ENCODE assay signal across 9 mouse cellular contexts in the genomic region with DNA sequence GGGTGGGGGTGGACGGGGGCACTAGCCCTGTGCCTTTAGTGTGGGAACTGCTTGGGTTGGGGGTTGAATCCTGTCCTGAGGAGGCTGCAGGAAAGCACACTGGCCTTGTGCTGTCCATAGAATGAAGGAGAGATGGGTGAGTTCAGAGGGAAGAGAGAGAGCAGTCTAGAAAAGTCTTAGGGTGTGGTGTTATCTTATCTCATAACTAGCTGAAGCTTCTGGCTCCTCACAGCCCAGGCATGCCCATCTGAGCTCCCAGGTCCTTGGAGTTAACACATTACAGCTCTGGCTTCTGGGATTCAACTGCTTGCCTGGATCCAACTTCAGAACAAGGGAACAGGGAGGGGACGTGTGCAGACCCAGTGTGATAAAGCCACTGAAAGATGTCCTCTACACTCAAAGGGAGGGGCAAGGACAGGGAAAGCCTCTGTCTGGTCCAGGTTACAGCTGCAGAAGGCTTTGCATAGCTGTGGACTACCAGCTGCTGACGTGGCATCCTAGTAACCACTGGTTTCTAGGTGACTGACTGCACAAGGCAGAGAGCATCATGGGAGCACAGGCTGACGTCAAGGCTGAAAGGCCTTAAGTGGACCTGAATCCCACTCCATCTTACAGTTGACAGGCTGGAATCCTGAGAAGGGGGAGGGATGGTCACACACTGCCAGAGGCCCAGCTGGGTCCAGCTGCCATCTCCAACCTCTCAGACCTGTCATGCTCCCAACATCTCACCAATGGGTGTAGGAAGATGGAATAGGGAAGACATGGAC. TPM values are rescaled to one million over a fixed set of nuclear protein-coding genes. Genes with fewer than 3 reads are reported as not detected.
DNase-seq lines count a peak whose midpoint lies in the region; ATAC-seq lines count a peak whose summit lies in the region.
"Had no signal": no experiment of that assay in that cellular context is flagged by ENCODE, and none has a peak within 500 bp of the region (broad histone marks: within the 10 kb centered on the region; RNA-seq: fewer than 3 reads in every experiment).

No protein-coding gene starts in this region.

- H3K9me3 ChIP-seq in heart, embryonic 12.5 days (replicated peaks) = no peaks in the 10 kb centered on the region
- H3K9me3 ChIP-seq in kidney, embryonic 16.5 days (ENCODE audit: low read length) = no peaks in the 10 kb centered on the region
- no peaks in the 10 kb centered on the region for H3K9me3 ChIP-seq in neural tube, embryonic 12.5 days

- DNase-seq in adrenal gland, adult 2 months = peak; percentile 50
- no peak for DNase-seq in adrenal gland, adult 18-20 months (ENCODE audit: low spot score in 2 of 2)
- DNase-seq in c-Kit-positive CD71-positive TER-119-positive erythroid progenitor cells, embryonic 14.5 days (ENCODE audit: low spot score) = no peak
- DNase-seq in adipocyte (ENCODE audit: low spot score) = no peak
- no peak for DNase-seq in spleen, postnatal 10 days (ENCODE audit: low spot score in 2 of 2)

- 19% methylated on average over 4 of the region's 4 CpGs for WGBS in heart, embryonic 12.5 days
- WGBS in kidney, embryonic 16.5 days = 52% methylated on average over 4 of the region's 4 CpGs
- WGBS in neural tube, embryonic 12.5 days = 39% methylated on average over 4 of the region's 4 CpGs

- peak overlapping the region; percentile 86 for H3K27ac ChIP-seq in heart, embryonic 12.5 days (ENCODE audit: poor library complexity, severe bottlenecking)
- H3K27ac ChIP-seq in kidney, embryonic 16.5 days (ENCODE audit: low read length) = no peak overlapping the region
- H3K27ac ChIP-seq in neural tube, embryonic 12.5 days = no peak overlapping the region
- H3K27ac ChIP-seq: macrophage had no signal

- H3K4me1 ChIP-seq in heart, embryonic 12.5 days (replicated peaks) = peaks cover 41% of the 10 kb centered on the region
- H3K4me1 ChIP-seq in kidney, embryonic 16.5 days (ENCODE audit: insufficient read depth, low read length) = peaks cover 19% of the 10 kb centered on the region
- H3K4me1 ChIP-seq in neural tube, embryonic 12.5 days = peaks cover 18% of the 10 kb centered on the region; the same call in 1 of the 2 replicates

- peak overlapping the region; percentile 80 for H3K9ac ChIP-seq in heart, embryonic 12.5 days
- no peak overlapping the region for H3K9ac ChIP-seq in kidney, embryonic 16.5 days (replicated peaks; ENCODE audit: low read length)
- no peak overlapping the region for H3K9ac ChIP-seq in neural tube, embryonic 12.5 days

- H3K4me3 ChIP-seq in heart, embryonic 12.5 days = peak overlapping the region; percentile 72
- no peak overlapping the region for H3K4me3 ChIP-seq in kidney, embryonic 16.5 days (ENCODE audit: low read length)
- no peak overlapping the region for H3K4me3 ChIP-seq in neural tube, embryonic 12.5 days

- H3K36me3 ChIP-seq in heart, embryonic 12.5 days = peaks cover 27% of the 10 kb centered on the region
- 0 out of 2 replicates have a peak, but pooled peaks cover 5% of the 10 kb centered on the region for H3K36me3 ChIP-seq in kidney, embryonic 16.5 days (ENCODE audit: insufficient read depth, low read length)
- no peaks in the 10 kb centered on the region; the same call in 1 of the 2 replicates for H3K36me3 ChIP-seq in neural tube, embryonic 12.5 days

- peak overlapping the region; percentile 87 for H3K4me2 ChIP-seq in heart, embryonic 12.5 days
- 0 out of 2 replicates have a peak overlapping the region, but pooled peaks have one; percentile 17 for H3K4me2 ChIP-seq in kidney, embryonic 16.5 days (replicated peaks; ENCODE audit: low read depth, low read length)
- peak overlapping the region; percentile 84 for H3K4me2 ChIP-seq in neural tube, embryonic 12.5 days (replicated peaks)

- ATAC-seq in heart, embryonic 12.5 days (ENCODE audit: insufficient number of reproducible peaks, low FRiP score) = peak; percentile 53
- ATAC-seq in kidney, embryonic 16.5 days (ENCODE audit: low FRiP score, low TSS enrichment) = peak; percentile 55; the same call in 1 of the 2 replicates
- no peak for ATAC-seq in neural tube, embryonic 12.5 days (ENCODE audit: low FRiP score, low read depth)

- no peaks in the 10 kb centered on the region for H3K27me3 ChIP-seq in heart, embryonic 12.5 days (replicated peaks)
- no peaks in the 10 kb centered on the region for H3K27me3 ChIP-seq in kidney, embryonic 16.5 days (ENCODE audit: insufficient read depth, low read length)
- H3K27me3 ChIP-seq in neural tube, embryonic 12.5 days (replicated peaks) = no peaks in the 10 kb centered on the region

RNA-seq across cellular contexts. Expression of gene Gpx3, which starts 1.9 kb away (rescaled TPM):
- 100 to 1,000 TPM; 580 to 729 TPM for total RNA-seq in adrenal gland, adult 2 months (2021)
- 256 and 331 TPM in 2 replicates for polyA plus RNA-seq in adrenal gland, adult 2 months (2012; rRNA removed)
- total RNA-seq in adrenal gland, adult 18-20 months (2021) = 100 to 1,000 TPM; 218 to 375 TPM
- polyA plus RNA-seq in heart, embryonic 12.5 days (2016; fragmentation: Nextera tagmentation; extraction: Ambion mirVana) = 1,404 and 1,433 TPM in 2 replicates
- 262 and 297 TPM in 2 replicates for polyA plus RNA-seq in kidney, embryonic 16.5 days (2015; fragmentation: Nextera tagmentation; extraction: Ambion mirVana)
- polyA plus RNA-seq in neural tube, embryonic 12.5 days (2016; fragmentation: Nextera tagmentation; extraction: Ambion mirVana) = 76.7 and 80.3 TPM in 2 replicates

RNA-seq across cellular contexts. Expression of gene Hint1, which starts 37.9 kb away (rescaled TPM):
- total RNA-seq in adrenal gland, adult 2 months (2021) = 100 to 1,000 TPM; 339 to 391 TPM
- polyA plus RNA-seq in adrenal gland, adult 2 months (2012; rRNA removed) = 610 and 630 TPM in 2 replicates
- 100 to 1,000 TPM; 347 to 382 TPM for total RNA-seq in adrenal gland, adult 18-20 months (2021)
- 743 and 765 TPM in 2 replicates for polyA plus RNA-seq in heart, embryonic 12.5 days (2016; fragmentation: Nextera tagmentation; extraction: Ambion mirVana)
- polyA plus RNA-seq in kidney, embryonic 16.5 days (2015; fragmentation: Nextera tagmentation; extraction: Ambion mirVana) = 540 and 595 TPM in 2 replicates
- polyA plus RNA-seq in neural tube, embryonic 12.5 days (2016; fragmentation: Nextera tagmentation; extraction: Ambion mirVana) = 653 and 677 TPM in 2 replicates

RNA-seq across cellular contexts. Expression of gene Lyrm7, which starts 43.4 kb away (rescaled TPM):
- total RNA-seq in adrenal gland, adult 2 months (2021) = 10 to 100 TPM; 14.3 to 20.8 TPM
- 0.27 and 0.38 TPM in 2 replicates for polyA plus RNA-seq in adrenal gland, adult 2 months (2012; rRNA removed)
- 10 to 100 TPM in 1 of 2 experiments, 1 to 10 TPM in 1; 8.4 to 22.2 TPM for total RNA-seq in adrenal gland, adult 18-20 months (2021)
- polyA plus RNA-seq in heart, embryonic 12.5 days (2016; fragmentation: Nextera tagmentation; extraction: Ambion mirVana) = 14.5 and 20.1 TPM in 2 replicates
- 6.3 and 9.2 TPM in 2 replicates for polyA plus RNA-seq in kidney, embryonic 16.5 days (2015; fragmentation: Nextera tagmentation; extraction: Ambion mirVana)
- 7.4 and 8.7 TPM in 2 replicates for polyA plus RNA-seq in neural tube, embryonic 12.5 days (2016; fragmentation: Nextera tagmentation; extraction: Ambion mirVana)

RNA-seq across cellular contexts. Expression of gene Tnip1, which starts 58.6 kb away (rescaled TPM):
- total RNA-seq in adrenal gland, adult 2 months (2021) = 10 to 100 TPM; 82.2 to 88.8 TPM
- polyA plus RNA-seq in adrenal gland, adult 2 months (2012; rRNA removed) = 59.0 and 63.6 TPM in 2 replicates
- 10 to 100 TPM; 63.7 to 85.8 TPM for total RNA-seq in adrenal gland, adult 18-20 months (2021)
- polyA plus RNA-seq in heart, embryonic 12.5 days (2016; fragmentation: Nextera tagmentation; extraction: Ambion mirVana) = 23.1 and 23.6 TPM in 2 replicates
- 20.2 and 22.0 TPM in 2 replicates for polyA plus RNA-seq in kidney, embryonic 16.5 days (2015; fragmentation: Nextera tagmentation; extraction: Ambion mirVana)
- polyA plus RNA-seq in neural tube, embryonic 12.5 days (2016; fragmentation: Nextera tagmentation; extraction: Ambion mirVana) = 16.3 and 16.9 TPM in 2 replicates

Comparison
In these comparisons a context has a peak if more than half of its experiments do, and no peak if none do; other contexts are left out.
1. H3K4me2 ChIP-seq: peak in every context shown above with its lines; median percentile 87 in heart, embryonic 12.5 days; 84 in neural tube, embryonic 12.5 days; 17 in kidney, embryonic 16.5 days.